Mouse (Mus musculus) splenic B cell, adult 2 months (primary cell): ENCODE results near the gene Fez2.

Experiments used
- DNase-seq: peaks from one replicate; pipeline ENCODE4 v3.0.0-alpha.2; 2011; ENCODE audit warnings: low read depth, low spot score
- H3K27me3 ChIP-seq: 2 replicates; pipeline ENCODE4 v1.6.1; 2012; ENCODE audit warnings: mild to moderate bottlenecking, low read length, moderate library complexity, mixed read lengths; ENCODE audit not compliant: control insufficient read depth, poor library complexity, insufficient read depth, severe bottlenecking
- H3K36me3 ChIP-seq: 2 replicates; pipeline ENCODE4 v1.6.1; 2012; ENCODE audit warnings: mild to moderate bottlenecking, low read length, moderate library complexity, mixed read lengths; ENCODE audit not compliant: control insufficient read depth, poor library complexity, insufficient read depth, severe bottlenecking

The Fez2 gene

GRCm38 (mm10) chr17:78400130-78400840 is 17.7 kb downstream of the Fez2 start:
- Histone ChIP-seq H3K27me3 (no peaks in the 10 kb centered on the region), H3K36me3 (peaks cover 2% of the 10 kb centered on the region; the same call in 1 of the 2 replicates)
- DNase-seq: peak; percentile 35

GRCm38 (mm10) chr17:78392401-78393087 is 25.4 kb downstream of the Fez2 start:
- H3K36me3 ChIP-seq: peaks cover 2% of the 10 kb centered on the region; the same call in 1 of the 2 replicates
- DNase-seq: no peak
- H3K27me3 ChIP-seq: no peaks in the 10 kb centered on the region

- no peaks in the 10 kb centered on the region for H3K27me3 ChIP-seq
- DNase-seq: no peak
- H3K36me3 ChIP-seq: peaks cover 2% of the 10 kb centered on the region; the same call in 1 of the 2 replicates
These were observed 28.4 kb downstream of the Fez2 start for GRCm38 (mm10) chr17:78389573-78389972.

- H3K36me3 ChIP-seq: peaks cover 2% of the 10 kb centered on the region; the same call in 1 of the 2 replicates
- no peaks in the 10 kb centered on the region for H3K27me3 ChIP-seq
- DNase-seq: no peak
These were observed 29.7 kb downstream of the Fez2 start for GRCm38 (mm10) chr17:78388101-78388847.

- Histone ChIP-seq H3K27me3 (no peaks in the 10 kb centered on the region), H3K36me3 (peaks cover 6% of the 10 kb centered on the region; the same call in 1 of the 2 replicates)
- DNase-seq: no peak
These were observed 30.3 kb downstream of the Fez2 start for GRCm38 (mm10) chr17:78387665-78388064.

- H3K36me3 ChIP-seq: peaks cover 11% of the 10 kb centered on the region
- H3K27me3 ChIP-seq: no peaks in the 10 kb centered on the region
- no peak for DNase-seq
These were observed 35.6 kb downstream of the Fez2 start for GRCm38 (mm10) chr17:78382321-78382720.

- Histone ChIP-seq H3K27me3 (no peaks in the 10 kb centered on the region), H3K36me3 (peaks cover 12% of the 10 kb centered on the region)
- no peak for DNase-seq
These were observed 38.2 kb downstream of the Fez2 start for GRCm38 (mm10) chr17:78379730-78380245.

GRCm38 (mm10) chr17:78379079-78379729 is 38.7 kb downstream of the Fez2 start:
- H3K27me3 ChIP-seq: no peaks in the 10 kb centered on the region
- peaks cover 12% of the 10 kb centered on the region for H3K36me3 ChIP-seq
- DNase-seq: no peak

GRCm38 (mm10) chr17:78376587-78376986 is 41.4 kb downstream of the Fez2 start:
- Histone ChIP-seq H3K36me3 (peaks cover 9% of the 10 kb centered on the region), H3K27me3 (no peaks in the 10 kb centered on the region)
- DNase-seq: no peak

- peaks cover 3% of the 10 kb centered on the region for H3K36me3 ChIP-seq
- H3K27me3 ChIP-seq: no peaks in the 10 kb centered on the region
- no peak for DNase-seq
These were observed 43.2 kb downstream of the Fez2 start for GRCm38 (mm10) chr17:78374756-78375155.

- 0 out of 2 replicates have a peak, but pooled peaks cover 2% of the 10 kb centered on the region for H3K36me3 ChIP-seq
- DNase-seq: no peak
- H3K27me3 ChIP-seq: no peaks in the 10 kb centered on the region
These were observed 44.1 kb downstream of the Fez2 start for GRCm38 (mm10) chr17:78373849-78374248.

- H3K36me3 ChIP-seq: 0 out of 2 replicates have a peak, but pooled peaks cover 2% of the 10 kb centered on the region
- DNase-seq: no peak
- H3K27me3 ChIP-seq: no peaks in the 10 kb centered on the region
These were observed 44.8 kb downstream of the Fez2 start for GRCm38 (mm10) chr17:78373174-78373573.

- DNase-seq: peak; percentile 64
- no peaks in the 10 kb centered on the region for H3K27me3 ChIP-seq
- H3K36me3 ChIP-seq: no peaks in the 10 kb centered on the region
These were observed 47.5 kb downstream of the Fez2 start for GRCm38 (mm10) chr17:78370445-78370844.

GRCm38 (mm10) chr17:78368481-78368880 is 49.5 kb downstream of the Fez2 start:
- no peaks in the 10 kb centered on the region for H3K36me3 ChIP-seq
- no peak for DNase-seq
- no peaks in the 10 kb centered on the region for H3K27me3 ChIP-seq
